Mouse (Mus musculus): ENCODE results near the gene Nr6a1.

The Nr6a1 gene

GRCm38 (mm10) chr2:38872730-38873129, 54.8 kb downstream of the Nr6a1 start:
- Histone ChIP-seq H3K36me3 (ENCODE audit: control insufficient read depth, insufficient read depth, low read length, poor library complexity, severe bottlenecking) (no peaks in the 10 kb centered on the region), H3K27me3 (ENCODE audit: control insufficient read depth, insufficient read depth, low read length, poor library complexity, severe bottlenecking) (no peaks in the 10 kb centered on the region)
- DNase-seq (ENCODE audit: low read depth, low spot score), result no peak

- H3K27me3 ChIP-seq (ENCODE audit: control insufficient read depth, insufficient read depth, low read length, poor library complexity, severe bottlenecking), result no peaks in the 10 kb centered on the region
- H3K36me3 ChIP-seq (ENCODE audit: control insufficient read depth, insufficient read depth, low read length, poor library complexity, severe bottlenecking), result no peaks in the 10 kb centered on the region
- no peak for DNase-seq (ENCODE audit: low read depth, low spot score)
Measured at GRCm38 (mm10) chr2:38866711-38867110, 60.8 kb downstream of the Nr6a1 start.

- no peaks in the 10 kb centered on the region for H3K36me3 ChIP-seq (ENCODE audit: control insufficient read depth, insufficient read depth, low read length, poor library complexity, severe bottlenecking)
- DNase-seq (ENCODE audit: low read depth, low spot score), result peak; percentile 69
Measured at GRCm38 (mm10) chr2:38864011-38864410, 63.5 kb downstream of the Nr6a1 start.

GRCm38 (mm10) chr2:38851797-38852196, 75.7 kb downstream of the Nr6a1 start:
- Histone ChIP-seq H3K36me3 (ENCODE audit: control insufficient read depth, insufficient read depth, low read length, poor library complexity, severe bottlenecking) (no peaks in the 10 kb centered on the region), H3K27me3 (ENCODE audit: control insufficient read depth, insufficient read depth, low read length, poor library complexity, severe bottlenecking) (no peaks in the 10 kb centered on the region)
- DNase-seq (ENCODE audit: low read depth, low spot score), result no peak

More at GRCm38 (mm10) chr2:38864011-38864410, 63.5 kb downstream of the Nr6a1 start:
- H3K27me3 ChIP-seq (ENCODE audit: control insufficient read depth, insufficient read depth, low read length, poor library complexity, severe bottlenecking), result no peaks in the 10 kb centered on the region

GRCm38 (mm10) chr2:38846319-38846718, 81.2 kb downstream of the Nr6a1 start:
- H3K27me3 ChIP-seq (ENCODE audit: control insufficient read depth, insufficient read depth, low read length, poor library complexity, severe bottlenecking), result no peaks in the 10 kb centered on the region
- DNase-seq (ENCODE audit: low read depth, low spot score), result peak; percentile 29
- H3K36me3 ChIP-seq (ENCODE audit: control insufficient read depth, insufficient read depth, low read length, poor library complexity, severe bottlenecking), result no peaks in the 10 kb centered on the region

- DNase-seq (ENCODE audit: low read depth, low spot score), result no peak
- no peaks in the 10 kb centered on the region for H3K27me3 ChIP-seq (ENCODE audit: control insufficient read depth, insufficient read depth, low read length, poor library complexity, severe bottlenecking)
- no peaks in the 10 kb centered on the region for H3K36me3 ChIP-seq (ENCODE audit: control insufficient read depth, insufficient read depth, low read length, poor library complexity, severe bottlenecking)
Measured at GRCm38 (mm10) chr2:38835489-38835888, 92.0 kb downstream of the Nr6a1 start.

- DNase-seq (ENCODE audit: low read depth, low spot score), result peak; percentile 27
- no peaks in the 10 kb centered on the region for H3K27me3 ChIP-seq (ENCODE audit: control insufficient read depth, insufficient read depth, low read length, poor library complexity, severe bottlenecking)
- no peaks in the 10 kb centered on the region for H3K36me3 ChIP-seq (ENCODE audit: control insufficient read depth, insufficient read depth, low read length, poor library complexity, severe bottlenecking)
Measured at GRCm38 (mm10) chr2:38831976-38832375, 95.5 kb downstream of the Nr6a1 start.

- no peak for DNase-seq (ENCODE audit: low read depth, low spot score)
- Histone ChIP-seq H3K36me3 (ENCODE audit: control insufficient read depth, insufficient read depth, low read length, poor library complexity, severe bottlenecking) (no peaks in the 10 kb centered on the region), H3K27me3 (ENCODE audit: control insufficient read depth, insufficient read depth, low read length, poor library complexity, severe bottlenecking) (no peaks in the 10 kb centered on the region)
Measured at GRCm38 (mm10) chr2:38829521-38829920, 98.0 kb downstream of the Nr6a1 start.

GRCm38 (mm10) chr2:38827801-38828306, 99.6 kb downstream of the Nr6a1 start:
- peak; percentile 7 for DNase-seq (ENCODE audit: low read depth, low spot score)
- Histone ChIP-seq H3K27me3 (ENCODE audit: control insufficient read depth, insufficient read depth, low read length, poor library complexity, severe bottlenecking) (no peaks in the 10 kb centered on the region), H3K36me3 (ENCODE audit: control insufficient read depth, insufficient read depth, low read length, poor library complexity, severe bottlenecking) (no peaks in the 10 kb centered on the region)

GRCm38 (mm10) chr2:38826189-38826588, 101.3 kb downstream of the Nr6a1 start:
- DNase-seq (ENCODE audit: low read depth, low spot score), result peak; percentile 71
- H3K36me3 ChIP-seq (ENCODE audit: control insufficient read depth, insufficient read depth, low read length, poor library complexity, severe bottlenecking), result no peaks in the 10 kb centered on the region
- no peaks in the 10 kb centered on the region for H3K27me3 ChIP-seq (ENCODE audit: control insufficient read depth, insufficient read depth, low read length, poor library complexity, severe bottlenecking)

- Histone ChIP-seq H3K27me3 (ENCODE audit: control insufficient read depth, insufficient read depth, low read length, poor library complexity, severe bottlenecking) (no peaks in the 10 kb centered on the region), H3K36me3 (ENCODE audit: control insufficient read depth, insufficient read depth, low read length, poor library complexity, severe bottlenecking) (no peaks in the 10 kb centered on the region)
- peak; percentile 37 for DNase-seq (ENCODE audit: low read depth, low spot score)
Measured at GRCm38 (mm10) chr2:38824791-38825768, 102.4 kb downstream of the Nr6a1 start.

GRCm38 (mm10) chr2:38823912-38824583, 103.4 kb downstream of the Nr6a1 start:
- no peaks in the 10 kb centered on the region for H3K27me3 ChIP-seq (ENCODE audit: control insufficient read depth, insufficient read depth, low read length, poor library complexity, severe bottlenecking)
- no peaks in the 10 kb centered on the region for H3K36me3 ChIP-seq (ENCODE audit: control insufficient read depth, insufficient read depth, low read length, poor library complexity, severe bottlenecking)
- peak; percentile 48 for DNase-seq (ENCODE audit: low read depth, low spot score)

- H3K27me3 ChIP-seq (ENCODE audit: control insufficient read depth, insufficient read depth, low read length, poor library complexity, severe bottlenecking), result no peaks in the 10 kb centered on the region
- peak; percentile 12 for DNase-seq (ENCODE audit: low read depth, low spot score)
- no peaks in the 10 kb centered on the region for H3K36me3 ChIP-seq (ENCODE audit: control insufficient read depth, insufficient read depth, low read length, poor library complexity, severe bottlenecking)
Measured at GRCm38 (mm10) chr2:38823406-38823805, 104.1 kb downstream of the Nr6a1 start.

- Histone ChIP-seq H3K36me3 (ENCODE audit: control insufficient read depth, insufficient read depth, low read length, poor library complexity, severe bottlenecking) (no peaks in the 10 kb centered on the region), H3K27me3 (ENCODE audit: control insufficient read depth, insufficient read depth, low read length, poor library complexity, severe bottlenecking) (no peaks in the 10 kb centered on the region)
- peak; percentile 55 for DNase-seq (ENCODE audit: low read depth, low spot score)
Measured at GRCm38 (mm10) chr2:38822995-38823394, 104.5 kb downstream of the Nr6a1 start.

GRCm38 (mm10) chr2:38817487-38817886, 110.0 kb downstream of the Nr6a1 start:
- no peak for DNase-seq (ENCODE audit: low read depth, low spot score)
- Histone ChIP-seq H3K27me3 (ENCODE audit: control insufficient read depth, insufficient read depth, low read length, poor library complexity, severe bottlenecking) (no peaks in the 10 kb centered on the region), H3K36me3 (ENCODE audit: control insufficient read depth, insufficient read depth, low read length, poor library complexity, severe bottlenecking) (no peaks in the 10 kb centered on the region)

Measured in splenic B cell, adult 2 months (primary cell).